Mouse (Mus musculus): ENCODE results near the gene Ogdhl. TPM values are rescaled to one million over a fixed set of nuclear protein-coding genes. Genes with fewer than 3 reads are reported as not detected.
"Not testable (repeated sequence)": the region's sequence is repeated elsewhere in the genome, so short reads cannot be mapped to it uniquely, and the experiment has no call there.

Gene Ogdhl
- polyA plus RNA-seq, 1 experiment from 2014 or later, result 20.9 TPM

GRCm38 (mm10) chr14:32336547-32336946, 14.7 kb downstream of the Ogdhl start:
- Histone ChIP-seq H3K4me1 (0 out of 2 replicates have a peak, but pooled peaks cover 7% of the 10 kb centered on the region), H3K9me3 (no peaks in the 10 kb centered on the region), H3K27me3 (no peaks in the 10 kb centered on the region), H3K4me2 (no peak overlapping the region), H3K9ac (no peak overlapping the region), H3K36me3 (peaks cover 77% of the 10 kb centered on the region), H3K27ac (no peak overlapping the region), H3K4me3 (no peak overlapping the region)
- WGBS, result 77% methylated on average over 11 of the region's 11 CpGs
- ATAC-seq (ENCODE audit: insufficient number of reproducible peaks, insufficient read depth, low FRiP score, low TSS enrichment, low read depth), result no peak

- Histone ChIP-seq H3K27ac (no peak overlapping the region), H3K36me3 (peaks cover 96% of the 10 kb centered on the region), H3K4me2 (no peak overlapping the region), H3K9ac (no peak overlapping the region), H3K4me3 (no peak overlapping the region), H3K9me3 (no peaks in the 10 kb centered on the region), H3K4me1 (no peaks in the 10 kb centered on the region), H3K27me3 (no peaks in the 10 kb centered on the region)
- 96% methylated on average over 7 of the region's 7 CpGs for WGBS
- no peak for ATAC-seq (ENCODE audit: insufficient number of reproducible peaks, insufficient read depth, low FRiP score, low TSS enrichment, low read depth)
Measured at GRCm38 (mm10) chr14:32341823-32342222, 20.0 kb downstream of the Ogdhl start.

- WGBS, result 92% methylated on average over 7 of the region's 7 CpGs
- Histone ChIP-seq H3K9ac (no peak overlapping the region), H3K9me3 (no peaks in the 10 kb centered on the region), H3K27ac (no peak overlapping the region), H3K4me3 (no peak overlapping the region), H3K4me2 (no peak overlapping the region), H3K27me3 (no peaks in the 10 kb centered on the region), H3K36me3 (peaks cover 86% of the 10 kb centered on the region), H3K4me1 (no peaks in the 10 kb centered on the region)
- no peak for ATAC-seq (ENCODE audit: insufficient number of reproducible peaks, insufficient read depth, low FRiP score, low TSS enrichment, low read depth)
Measured at GRCm38 (mm10) chr14:32344176-32344575, 22.4 kb downstream of the Ogdhl start.

GRCm38 (mm10) chr14:32344694-32345093, 22.9 kb downstream of the Ogdhl start:
- Histone ChIP-seq H3K4me1 (no peaks in the 10 kb centered on the region), H3K4me3 (no peak overlapping the region), H3K4me2 (no peak overlapping the region), H3K9me3 (no peaks in the 10 kb centered on the region), H3K27me3 (no peaks in the 10 kb centered on the region), H3K9ac (no peak overlapping the region), H3K27ac (no peak overlapping the region), H3K36me3 (peaks cover 81% of the 10 kb centered on the region)
- WGBS, result 91% methylated on average over 9 of the region's 10 CpGs
- ATAC-seq (ENCODE audit: insufficient number of reproducible peaks, insufficient read depth, low FRiP score, low TSS enrichment, low read depth), result no peak

- H3K4me3 ChIP-seq, result no peak overlapping the region
- H3K4me2 ChIP-seq, result no peak overlapping the region
- H3K27me3 ChIP-seq, result no peaks in the 10 kb centered on the region
- no peaks in the 10 kb centered on the region for H3K9me3 ChIP-seq
- peaks cover 55% of the 10 kb centered on the region for H3K36me3 ChIP-seq
- WGBS, result 95% methylated on average over 9 of the region's 9 CpGs
- no peak for ATAC-seq (ENCODE audit: insufficient number of reproducible peaks, insufficient read depth, low FRiP score, low TSS enrichment, low read depth)
- H3K27ac ChIP-seq, result no peak overlapping the region
- no peaks in the 10 kb centered on the region for H3K4me1 ChIP-seq
- H3K9ac ChIP-seq, result no peak overlapping the region
Measured at GRCm38 (mm10) chr14:32347307-32347706, 25.5 kb downstream of the Ogdhl start.

- peaks cover 17% of the 10 kb centered on the region for H3K36me3 ChIP-seq
- H3K4me2 ChIP-seq; H3K27me3 ChIP-seq; ATAC-seq (ENCODE audit: insufficient number of reproducible peaks, insufficient read depth, low FRiP score, low TSS enrichment, low read depth); H3K4me1 ChIP-seq; H3K9ac ChIP-seq; H3K9me3 ChIP-seq; H3K27ac ChIP-seq; H3K4me3 ChIP-seq: not testable (repeated sequence)
- WGBS, result 28% methylated on average over 6 of the region's 6 CpGs
Measured at GRCm38 (mm10) chr14:32351181-32351920, 29.5 kb downstream of the Ogdhl start.

GRCm38 (mm10) chr14:32364359-32364758, 42.5 kb downstream of the Ogdhl start:
- WGBS, result 37% methylated on average over 7 of the region's 7 CpGs

GRCm38 (mm10) chr14:32369756-32370155, 47.9 kb downstream of the Ogdhl start:
- Histone ChIP-seq H3K4me1 (0 out of 2 replicates have a peak, but pooled peaks cover 4% of the 10 kb centered on the region), H3K36me3 (no peaks in the 10 kb centered on the region), H3K27ac (no peak overlapping the region), H3K9me3 (no peaks in the 10 kb centered on the region), H3K4me2 (no peak overlapping the region), H3K27me3 (no peaks in the 10 kb centered on the region), H3K9ac (no peak overlapping the region), H3K4me3 (no peak overlapping the region)
- ATAC-seq (ENCODE audit: insufficient number of reproducible peaks, insufficient read depth, low FRiP score, low TSS enrichment, low read depth), result no peak
- 76% methylated on average over 7 of the region's 7 CpGs for WGBS

More at GRCm38 (mm10) chr14:32364359-32364758, 42.5 kb downstream of the Ogdhl start:
- H3K27me3 ChIP-seq, result no peaks in the 10 kb centered on the region
- H3K9me3 ChIP-seq, result peaks cover 2% of the 10 kb centered on the region; the same call in 1 of the 2 replicates
- ATAC-seq (ENCODE audit: insufficient number of reproducible peaks, insufficient read depth, low FRiP score, low TSS enrichment, low read depth), result no peak
- no peak overlapping the region for H3K4me3 ChIP-seq
- H3K27ac ChIP-seq, result no peak overlapping the region
- no peak overlapping the region for H3K9ac ChIP-seq
- no peak overlapping the region for H3K4me2 ChIP-seq
- no peaks in the 10 kb centered on the region for H3K4me1 ChIP-seq
- no peaks in the 10 kb centered on the region for H3K36me3 ChIP-seq

GRCm38 (mm10) chr14:32372510-32372909, 50.7 kb downstream of the Ogdhl start:
- H3K4me2 ChIP-seq, result no peak overlapping the region
- H3K27ac ChIP-seq, result no peak overlapping the region
- no peak overlapping the region for H3K4me3 ChIP-seq
- H3K4me1 ChIP-seq, result 0 out of 2 replicates have a peak, but pooled peaks cover 4% of the 10 kb centered on the region
- H3K9me3 ChIP-seq, result no peaks in the 10 kb centered on the region
- 91% methylated on average over 2 of the region's 2 CpGs for WGBS
- H3K9ac ChIP-seq, result no peak overlapping the region
- H3K27me3 ChIP-seq, result no peaks in the 10 kb centered on the region
- ATAC-seq (ENCODE audit: insufficient number of reproducible peaks, insufficient read depth, low FRiP score, low TSS enrichment, low read depth), result no peak
- H3K36me3 ChIP-seq, result no peaks in the 10 kb centered on the region

GRCm38 (mm10) chr14:32379395-32380098, 57.7 kb downstream of the Ogdhl start:
- Histone ChIP-seq H3K4me2 (peak overlapping the region; percentile 43), H3K9ac (no peak overlapping the region), H3K27ac (no peak overlapping the region), H3K36me3 (no peaks in the 10 kb centered on the region), H3K4me3 (0 out of 2 replicates have a peak overlapping the region, but pooled peaks have one; percentile 6), H3K27me3 (peaks cover 39% of the 10 kb centered on the region), H3K9me3 (no peaks in the 10 kb centered on the region), H3K4me1 (peaks cover 10% of the 10 kb centered on the region)
- WGBS, result 5% methylated on average over 22 of the region's 22 CpGs
- ATAC-seq (ENCODE audit: insufficient number of reproducible peaks, insufficient read depth, low FRiP score, low TSS enrichment, low read depth), result no peak

- 34% methylated on average over 3 of the region's 3 CpGs for WGBS
- no peak for ATAC-seq (ENCODE audit: insufficient number of reproducible peaks, insufficient read depth, low FRiP score, low TSS enrichment, low read depth)
- H3K27ac ChIP-seq, result no peak overlapping the region
- peaks cover 39% of the 10 kb centered on the region for H3K27me3 ChIP-seq
- no peak overlapping the region for H3K4me3 ChIP-seq
- H3K36me3 ChIP-seq, result no peaks in the 10 kb centered on the region
- H3K4me2 ChIP-seq, result no peak overlapping the region
- H3K9me3 ChIP-seq, result no peaks in the 10 kb centered on the region
- H3K9ac ChIP-seq, result no peak overlapping the region
- H3K4me1 ChIP-seq, result peaks cover 10% of the 10 kb centered on the region
Measured at GRCm38 (mm10) chr14:32380099-32380480, 58.3 kb downstream of the Ogdhl start.

- H3K4me1 ChIP-seq, result peaks cover 10% of the 10 kb centered on the region
- ATAC-seq (ENCODE audit: insufficient number of reproducible peaks, insufficient read depth, low FRiP score, low TSS enrichment, low read depth), result no peak
- 31% methylated on average over 7 of the region's 7 CpGs for WGBS
- no peaks in the 10 kb centered on the region for H3K36me3 ChIP-seq
- H3K27ac ChIP-seq, result no peak overlapping the region
- peaks cover 39% of the 10 kb centered on the region for H3K27me3 ChIP-seq
- no peak overlapping the region for H3K9ac ChIP-seq
- H3K9me3 ChIP-seq, result no peaks in the 10 kb centered on the region
- H3K4me2 ChIP-seq, result no peak overlapping the region
- no peak overlapping the region for H3K4me3 ChIP-seq
Measured at GRCm38 (mm10) chr14:32381066-32381465, 59.2 kb downstream of the Ogdhl start.
